Mouse (Mus musculus) frontal cortex, postnatal 36 days (tissue): ENCODE measurements at regions not wholly inside any gene's neighbourhood (a gene's known extent, or its start where the extent isn't known, plus 50 kb on each side); places are given as distances from the start of the nearest gene placed in this dataset.

Experiments
- DNase-seq, 2 experiments: peaks; one replicate each; pipeline ENCODE4 v3.0.0; 2022; ENCODE audit warnings: low spot score in 2 of 2

- DNase-seq = no peak
These were observed 81.9 kb upstream of the Vldlr start for GRCm38 (mm10) chr19:27134360-27134759.

GRCm38 (mm10) chr19:27140892-27141291 lies 75.4 kb upstream of the Vldlr start:
- no peak for DNase-seq

- DNase-seq = peak in 1 of 2 experiments; percentile 36
These were observed 74.1 kb upstream of the Vldlr start for GRCm38 (mm10) chr19:27142181-27142580.

GRCm38 (mm10) chr19:27147404-27147803 lies 68.9 kb upstream of the Vldlr start:
- no peak for DNase-seq

- DNase-seq = no peak
These were observed 68.0 kb upstream of the Vldlr start for GRCm38 (mm10) chr19:27148330-27148729.

- no peak for DNase-seq
These were observed 66.7 kb upstream of the Vldlr start for GRCm38 (mm10) chr19:27149567-27149966.

GRCm38 (mm10) chr19:27161933-27162332 lies 54.4 kb upstream of the Vldlr start:
- DNase-seq = no peak
